Mouse (Mus musculus) cerebellum, adult 8-10 months (tissue): ENCODE data around the gene Ccdc71.

ENCODE experiments used
- DNase-seq: peaks from one replicate; pipeline ENCODE4 v3.0.0; 2022

Gene Ccdc71

GRCm38 (mm10) chr9:108459939-108460318 lies 398 bp upstream of the Ccdc71 start:
- DNase-seq = no peak

- no peak for DNase-seq
Measured at GRCm38 (mm10) chr9:108461181-108461631, 879 bp downstream of the Ccdc71 start, which contains the start of gene Klhdc8b. Klhdc8b (minus strand) TSS chr9:108461581.

GRCm38 (mm10) chr9:108461675-108462074 lies 1.3 kb downstream of the Ccdc71 start:
- no peak for DNase-seq

GRCm38 (mm10) chr9:108462192-108462591 lies 1.9 kb downstream of the Ccdc71 start:
- DNase-seq = no peak

- no peak for DNase-seq
Measured at GRCm38 (mm10) chr9:108463713-108464112, 3.4 kb downstream of the Ccdc71 start.

GRCm38 (mm10) chr9:108466219-108466618 lies 5.9 kb downstream of the Ccdc71 start:
- no peak for DNase-seq

GRCm38 (mm10) chr9:108469430-108469829 lies 9.1 kb downstream of the Ccdc71 start:
- DNase-seq = no peak

- no peak for DNase-seq
Measured at GRCm38 (mm10) chr9:108469845-108470244, 9.5 kb downstream of the Ccdc71 start.

- no peak for DNase-seq
Measured at GRCm38 (mm10) chr9:108474528-108474927, 14.2 kb downstream of the Ccdc71 start.

GRCm38 (mm10) chr9:108478638-108479156 lies 18.4 kb downstream of the Ccdc71 start:
- no peak for DNase-seq

- no peak for DNase-seq
Measured at GRCm38 (mm10) chr9:108479241-108479640, 18.9 kb downstream of the Ccdc71 start.

- no peak for DNase-seq
Measured at GRCm38 (mm10) chr9:108479721-108480351, 19.5 kb downstream of the Ccdc71 start, which contains the start of gene Lamb2. Lamb2 (plus strand) TSS chr9:108479736.

GRCm38 (mm10) chr9:108480813-108481519 lies 20.6 kb downstream of the Ccdc71 start:
- DNase-seq = no peak

GRCm38 (mm10) chr9:108481520-108482210 lies 21.3 kb downstream of the Ccdc71 start:
- DNase-seq = no peak

GRCm38 (mm10) chr9:108483051-108483790 lies 22.9 kb downstream of the Ccdc71 start:
- no peak for DNase-seq

GRCm38 (mm10) chr9:108484021-108484420 lies 23.7 kb downstream of the Ccdc71 start:
- DNase-seq = no peak

- no peak for DNase-seq
Measured at GRCm38 (mm10) chr9:108485301-108485875, 25.1 kb downstream of the Ccdc71 start.

- no peak for DNase-seq
Measured at GRCm38 (mm10) chr9:108486973-108487530, 26.7 kb downstream of the Ccdc71 start.

GRCm38 (mm10) chr9:108488403-108488802 lies 28.1 kb downstream of the Ccdc71 start:
- no peak for DNase-seq

- DNase-seq = no peak
Measured at GRCm38 (mm10) chr9:108489215-108489614, 28.9 kb downstream of the Ccdc71 start.

- no peak for DNase-seq
Measured at GRCm38 (mm10) chr9:108489702-108490558, 29.6 kb downstream of the Ccdc71 start.
